Mouse (Mus musculus) kidney, adult 11 months (tissue): Measurements from ENCODE around the gene Cytip.

ENCODE experiments used
- DNase-seq: peaks from one replicate; pipeline ENCODE4 v3.0.0; 2022

Gene Cytip

DNA sequence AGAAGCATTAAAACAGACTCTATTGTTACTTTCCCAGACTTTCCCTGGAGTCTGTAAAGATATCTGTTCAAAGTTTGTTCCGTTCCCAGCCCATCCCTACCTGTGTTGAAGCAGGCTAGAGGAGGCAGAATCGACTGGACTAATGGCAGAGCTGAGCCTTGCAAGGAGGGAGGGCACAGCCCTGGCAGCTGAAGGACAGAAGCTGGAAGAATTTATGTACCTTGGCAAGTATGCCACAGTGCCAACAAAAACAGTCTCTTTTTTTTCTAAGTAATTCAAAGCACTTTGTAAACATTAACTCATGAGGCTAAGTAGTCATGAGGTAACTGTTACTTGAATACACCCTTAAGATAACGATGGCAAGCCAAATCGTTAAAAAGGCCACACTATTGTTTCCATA is at the start of gene Cytip:
TSS of gene Cytip (minus strand) at position 187 of the 400 bp plus-strand sequence.
- peak; percentile 84 for DNase-seq

DNA sequence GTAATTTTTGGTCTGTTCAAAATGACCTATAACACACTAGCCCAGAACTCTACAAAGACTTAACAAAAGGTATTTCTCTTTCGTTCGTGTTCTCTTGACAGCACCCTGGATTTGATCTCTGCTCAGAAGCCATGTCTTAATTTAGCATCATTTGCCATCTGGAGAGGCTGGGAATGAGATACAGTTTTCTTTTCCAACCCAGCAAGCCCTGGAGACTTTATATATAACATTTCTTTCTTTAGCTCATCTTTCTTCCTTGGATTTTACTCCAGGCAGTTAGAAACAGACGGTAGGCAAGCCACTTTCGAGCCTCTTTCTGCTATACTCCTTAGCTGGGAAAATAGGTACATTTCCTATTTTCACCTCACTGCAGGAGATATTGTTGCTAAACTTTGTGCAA is 45.3 kb upstream of the Cytip start:
- no peak for DNase-seq

DNA sequence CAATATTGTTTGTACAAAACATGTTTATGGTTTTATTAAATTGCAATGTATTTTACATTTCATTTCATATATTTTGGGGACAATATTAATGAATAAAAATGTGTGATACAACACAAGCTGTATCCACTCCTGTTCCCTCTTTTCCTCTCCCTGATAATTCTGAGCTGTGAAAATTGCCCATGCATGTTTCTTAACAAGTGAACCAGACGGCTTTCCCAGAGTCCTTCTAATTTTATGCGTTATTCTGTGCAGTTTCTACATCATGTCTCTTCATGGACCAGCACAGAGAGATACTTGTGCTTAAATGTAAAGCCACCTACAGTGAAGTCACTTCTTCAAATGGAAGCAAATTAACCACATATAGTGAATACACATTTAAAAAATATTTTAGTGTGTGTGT is 42.2 kb upstream of the Cytip start:
- DNase-seq: no peak

DNA sequence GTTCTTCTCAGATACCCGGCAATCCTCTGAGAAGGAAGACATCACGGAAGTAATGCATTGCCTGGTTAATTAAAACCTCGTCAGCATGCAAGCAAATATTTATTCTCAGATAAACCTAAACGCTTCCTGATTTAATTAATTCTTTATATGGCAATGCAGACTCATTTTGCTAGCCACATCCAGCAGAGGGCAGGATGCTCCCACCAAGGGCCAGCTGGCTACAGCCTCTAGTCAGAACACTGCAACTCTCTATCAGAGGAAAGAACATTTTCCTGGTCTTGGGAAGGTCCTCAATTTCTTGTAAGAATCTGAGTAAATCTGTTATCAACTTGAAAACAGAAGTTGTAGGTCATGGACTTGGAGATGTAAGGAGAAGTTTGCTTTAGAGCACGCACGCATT is 4.1 kb upstream of the Cytip start:
- DNase-seq: peak; percentile 51

DNA sequence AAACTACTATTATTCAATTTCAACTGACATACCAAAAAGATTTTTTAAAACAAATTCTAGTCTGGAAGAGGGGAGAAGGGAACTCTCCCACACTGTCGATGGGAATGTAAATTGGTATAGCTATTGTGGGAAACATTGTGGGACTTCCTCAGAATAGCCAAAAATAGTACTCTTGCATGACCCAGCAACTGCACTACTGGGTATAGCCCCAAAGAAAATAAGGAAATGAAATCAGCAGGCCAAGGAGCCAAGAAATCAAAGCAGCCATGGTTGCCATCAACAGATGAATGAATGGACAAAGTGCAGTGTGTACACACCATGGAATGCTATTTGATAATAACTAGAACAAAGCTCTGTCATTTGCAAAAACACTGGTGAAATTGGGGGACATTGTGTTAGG is 1.5 kb upstream of the Cytip start:
- DNase-seq: no peak

DNA sequence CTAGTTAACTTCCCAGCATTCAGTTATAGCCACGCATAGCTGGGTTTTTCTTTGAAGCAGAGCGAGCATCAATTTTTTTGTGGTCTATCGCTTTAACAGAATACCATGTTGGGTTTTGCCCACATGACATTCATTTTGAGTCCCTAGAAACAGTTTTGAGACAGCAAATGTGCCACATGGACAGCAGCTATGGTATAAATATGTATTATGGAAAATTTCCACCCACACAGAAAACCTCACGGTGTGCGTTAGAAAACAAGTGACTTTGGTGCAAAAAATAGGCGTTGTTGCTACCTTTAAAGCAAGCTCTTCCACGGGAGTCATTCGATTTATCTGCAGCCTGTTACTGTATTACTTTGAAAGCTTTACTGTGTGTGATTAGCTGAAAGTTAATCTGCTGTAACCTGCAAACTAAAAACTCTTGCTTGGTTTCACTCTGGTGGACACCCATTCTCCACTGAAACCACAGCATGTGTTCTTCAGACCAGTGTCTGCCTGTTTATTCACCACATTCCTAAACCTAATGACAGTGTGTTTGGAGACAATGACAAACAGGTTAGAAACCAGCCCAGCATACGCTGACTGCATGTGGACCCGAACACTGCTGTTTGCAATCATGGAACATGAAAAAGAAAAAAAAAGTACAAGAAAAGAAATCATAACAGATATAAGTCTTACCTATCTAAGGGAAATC is 763 bp downstream of the Cytip start:
- no peak for DNase-seq

DNA sequence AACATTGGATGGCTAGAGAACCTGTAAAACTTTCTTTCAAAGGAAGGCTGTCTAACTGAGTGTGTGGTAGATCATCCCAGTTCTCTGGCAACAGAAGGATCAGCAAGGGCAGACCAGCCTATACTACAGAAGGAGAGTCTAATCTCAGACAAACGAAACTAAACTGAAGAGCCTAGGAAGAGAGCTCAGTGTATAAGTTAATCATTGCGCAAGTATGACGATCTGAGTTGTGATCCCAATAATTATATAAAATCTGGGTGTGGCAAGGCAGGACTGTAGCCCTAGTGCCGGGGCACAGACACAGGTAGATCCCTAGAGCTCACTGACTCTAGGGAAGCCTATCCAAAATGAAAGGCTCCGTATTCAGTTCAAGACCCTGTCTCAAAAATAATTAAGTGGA is 3.2 kb downstream of the Cytip start:
- DNase-seq: no peak

DNA sequence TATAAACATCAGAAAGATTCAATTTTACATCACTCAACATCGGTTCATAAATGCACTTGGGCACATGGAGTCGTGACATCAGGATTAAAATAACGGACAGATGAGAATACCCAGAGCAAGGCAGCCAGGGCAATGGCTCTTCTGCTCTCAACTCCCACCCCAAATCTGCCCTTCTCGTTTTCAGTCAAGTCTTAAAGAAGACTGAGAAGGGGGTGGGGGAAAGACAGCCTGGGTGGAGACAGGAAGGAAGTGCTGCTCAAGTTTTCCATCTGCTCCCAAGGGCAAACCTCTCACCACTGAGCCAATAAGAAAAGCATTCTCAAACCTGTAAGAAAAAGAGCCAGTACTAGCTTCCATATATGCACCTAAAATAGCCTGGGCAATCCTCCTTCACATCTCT is 5.8 kb downstream of the Cytip start:
- no peak for DNase-seq

DNA sequence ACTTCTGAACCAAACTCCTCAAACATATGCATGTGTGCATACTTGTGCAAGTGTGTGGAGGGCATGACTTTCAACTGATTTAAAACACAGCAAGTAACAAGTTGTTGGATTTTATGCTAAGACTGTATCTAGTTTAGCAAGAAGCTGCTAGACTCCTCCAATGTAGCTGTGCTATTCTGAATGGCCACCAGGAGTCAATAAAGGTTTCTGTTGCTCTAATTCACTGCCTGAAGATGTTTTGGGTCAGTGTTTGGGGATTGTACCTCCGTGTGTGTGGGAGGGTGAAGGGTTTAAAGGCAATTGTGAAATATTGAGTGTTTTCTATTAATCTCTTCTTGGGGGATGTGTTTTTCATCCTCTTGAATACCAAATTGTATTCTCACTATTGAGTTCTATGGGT is 6.4 kb downstream of the Cytip start:
- no peak for DNase-seq

DNA sequence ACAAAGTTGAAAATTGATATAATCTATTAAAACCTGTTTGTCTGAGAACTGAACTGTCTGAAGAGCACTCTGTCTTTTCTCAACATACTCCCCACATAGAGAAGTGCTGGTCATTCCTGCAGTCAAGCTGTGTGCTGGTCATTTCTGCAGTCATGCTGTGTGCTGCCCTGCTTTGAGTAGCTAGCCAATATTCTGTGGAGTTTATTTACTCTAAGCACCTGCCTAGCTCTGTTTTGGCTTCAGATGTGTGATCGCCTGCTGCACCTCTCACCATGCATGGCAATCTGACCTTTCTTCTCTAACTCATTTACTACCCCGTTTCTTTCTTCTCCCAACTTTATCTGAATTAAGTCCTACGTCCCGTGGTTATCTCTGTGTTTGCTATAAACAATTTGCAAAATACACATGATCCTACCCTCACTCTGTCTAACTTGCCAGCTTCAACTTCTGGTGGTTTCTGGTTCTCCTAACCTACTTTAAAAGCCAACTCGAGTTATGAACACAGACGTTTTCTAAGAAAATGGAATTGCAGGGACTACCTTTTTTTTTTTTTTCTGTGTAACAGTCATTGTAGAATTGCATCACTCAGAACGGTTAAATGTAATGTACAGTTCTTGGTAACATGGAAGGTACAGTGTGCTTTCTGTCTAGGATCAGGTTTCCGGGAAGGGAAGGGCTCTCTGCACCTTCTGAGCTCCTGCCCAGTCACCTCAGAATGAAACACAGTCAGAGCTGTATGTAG is 7.9 kb downstream of the Cytip start:
- DNase-seq: no peak

DNA sequence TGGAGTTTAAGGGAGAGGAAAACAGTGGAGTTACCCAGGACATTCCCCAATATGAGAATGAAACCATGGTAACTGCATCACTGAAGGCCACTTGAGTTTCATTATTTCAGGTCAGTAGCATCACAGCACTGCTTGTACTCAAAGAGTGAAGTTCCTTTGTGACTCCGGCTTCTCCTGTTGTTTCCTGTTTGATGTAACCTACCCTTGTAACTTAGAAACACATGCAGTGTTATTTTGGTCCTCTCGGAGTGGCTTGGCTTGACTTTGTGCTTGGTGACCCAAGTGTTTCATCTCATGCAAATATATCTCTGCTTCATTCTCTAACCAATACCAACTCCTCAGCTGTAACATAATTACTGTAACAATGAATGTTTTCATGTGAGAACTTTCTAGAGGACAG is 11.1 kb downstream of the Cytip start:
- no peak for DNase-seq

DNA sequence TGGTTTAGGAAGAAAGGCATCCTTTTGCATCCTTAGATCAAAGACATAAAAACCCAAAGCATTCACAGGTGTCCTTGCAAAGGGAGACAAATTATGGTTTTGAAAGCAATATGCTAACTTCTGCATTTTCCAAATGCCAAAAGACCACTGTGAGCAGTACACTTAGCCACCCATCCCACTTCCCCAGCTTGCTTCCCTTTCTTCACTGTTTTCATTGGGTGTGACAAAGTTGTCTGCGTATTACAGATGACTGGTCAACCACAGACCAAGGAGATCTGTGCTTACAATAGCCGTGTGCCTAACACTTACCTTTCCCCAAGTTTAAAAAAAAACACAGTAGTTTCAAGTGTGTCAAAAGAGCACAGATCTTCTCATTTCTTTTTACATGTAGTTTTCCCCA is 11.7 kb downstream of the Cytip start:
- DNase-seq: no peak

DNA sequence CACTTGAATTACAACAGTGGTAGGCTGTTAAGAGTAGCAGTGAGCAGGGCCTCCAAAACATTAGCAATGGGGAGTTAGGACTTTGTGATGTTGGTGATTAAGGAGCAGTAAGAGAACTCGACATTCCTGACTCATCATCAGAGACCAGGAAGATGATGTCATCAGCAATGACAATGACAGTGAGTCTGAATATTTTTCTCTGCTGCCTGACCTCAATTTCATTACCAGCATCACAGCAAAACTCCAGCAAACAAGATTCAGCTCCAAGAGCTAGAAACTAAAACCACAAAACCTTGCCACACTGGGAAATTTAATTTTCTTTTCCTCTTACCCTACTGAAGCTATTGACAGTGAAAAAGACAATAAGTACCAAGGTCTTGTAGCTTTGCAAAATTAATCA is 14.6 kb downstream of the Cytip start:
- no peak for DNase-seq

DNA sequence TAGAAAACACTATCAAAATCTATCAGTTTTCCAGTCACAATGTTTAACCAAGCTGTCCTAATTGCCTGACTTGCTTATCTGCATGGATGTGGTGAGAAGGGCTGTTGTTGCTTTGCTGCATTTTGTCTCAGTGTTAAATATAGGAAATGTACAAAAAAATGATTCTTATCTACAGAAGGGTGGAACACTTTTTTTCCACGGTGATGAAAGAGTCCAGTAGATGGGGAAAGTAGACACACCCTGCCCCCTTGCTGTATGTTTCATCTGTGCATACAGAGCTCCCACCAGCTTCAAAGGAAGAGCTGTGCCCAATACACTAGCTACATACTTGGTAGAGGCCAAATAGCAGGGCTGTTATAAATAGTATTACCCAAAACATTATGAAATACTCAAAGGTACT is 16.3 kb downstream of the Cytip start:
- no peak for DNase-seq

DNA sequence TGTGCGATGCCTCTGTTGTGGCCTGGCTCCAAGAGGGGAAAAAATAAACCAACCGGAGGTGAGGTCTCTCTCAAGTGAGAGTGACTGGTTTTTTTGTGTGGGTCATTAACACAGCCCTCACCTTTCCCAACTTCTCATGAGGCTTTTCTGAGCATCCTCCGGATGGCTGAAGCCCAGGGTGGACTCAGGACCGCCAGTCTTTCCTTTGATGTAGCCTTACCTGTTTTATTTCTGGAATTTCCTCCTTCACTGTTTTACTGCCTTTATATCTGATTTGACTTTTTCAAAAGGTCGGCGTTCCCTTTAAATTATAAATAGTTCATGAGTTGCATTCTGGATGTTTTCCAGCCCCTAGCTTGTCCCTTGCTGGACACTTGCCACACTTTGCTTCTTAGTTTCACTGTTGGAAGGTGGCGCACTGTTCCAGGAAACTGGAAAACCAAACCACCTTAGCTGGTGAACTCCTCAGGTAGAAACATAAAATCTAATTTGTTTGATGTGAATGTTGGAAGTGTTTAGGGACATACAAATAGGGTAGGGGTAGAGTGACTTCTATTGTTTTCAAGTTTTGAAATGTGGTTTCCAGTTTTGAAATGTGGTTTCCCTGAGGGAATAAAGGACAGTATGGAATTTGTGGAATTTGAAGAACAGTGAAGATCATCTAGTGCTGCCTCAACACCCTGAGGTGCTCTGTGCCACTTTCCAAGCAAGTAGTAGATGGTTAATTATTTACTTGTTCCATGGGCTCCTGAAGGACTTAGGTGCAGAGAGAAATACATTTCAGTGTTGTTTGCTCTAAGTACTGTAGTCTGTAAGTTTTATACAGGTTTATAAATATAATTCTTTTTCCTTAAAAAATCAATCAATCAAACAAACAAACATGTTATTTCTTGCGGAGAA is 19.7 kb downstream of the Cytip start:
- DNase-seq: peak; percentile 63

DNA sequence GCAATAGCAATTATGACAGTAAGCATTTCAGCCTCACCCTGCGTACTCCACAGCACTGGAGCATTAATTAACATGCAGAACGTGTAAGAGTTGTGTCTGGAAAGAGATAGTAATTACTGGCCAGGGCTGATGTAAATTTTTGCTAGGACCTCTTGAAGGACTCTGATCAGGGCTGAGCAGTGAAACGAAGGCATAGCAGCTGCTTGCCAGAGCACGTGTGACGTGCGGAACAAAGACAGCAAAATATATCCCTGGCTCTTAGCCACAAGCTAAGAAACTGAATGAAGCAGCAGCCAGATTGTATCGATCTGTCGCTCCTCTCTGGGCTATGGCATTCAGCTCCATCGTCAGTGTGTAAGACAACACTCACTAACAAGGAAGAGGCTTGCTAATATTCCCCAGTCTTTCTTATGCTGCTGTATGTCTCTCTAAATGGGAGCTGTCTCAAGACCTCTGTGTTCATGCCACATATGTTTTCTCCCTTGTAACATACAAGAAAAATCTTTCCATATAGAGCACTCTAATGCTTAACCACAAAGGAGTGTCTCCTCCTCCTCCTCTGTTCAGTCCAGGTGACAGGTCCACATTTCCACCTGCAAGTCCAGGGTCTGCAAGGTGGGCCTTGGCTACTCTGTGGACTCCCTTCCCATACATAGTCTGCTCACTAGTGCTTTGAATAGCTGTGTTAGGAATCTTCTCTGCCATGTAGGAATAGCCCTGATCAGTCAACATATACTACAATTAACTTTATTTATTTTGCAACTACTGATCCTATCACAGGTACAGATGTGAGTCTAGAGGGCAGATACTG is 20.7 kb downstream of the Cytip start:
- no peak for DNase-seq

DNA sequence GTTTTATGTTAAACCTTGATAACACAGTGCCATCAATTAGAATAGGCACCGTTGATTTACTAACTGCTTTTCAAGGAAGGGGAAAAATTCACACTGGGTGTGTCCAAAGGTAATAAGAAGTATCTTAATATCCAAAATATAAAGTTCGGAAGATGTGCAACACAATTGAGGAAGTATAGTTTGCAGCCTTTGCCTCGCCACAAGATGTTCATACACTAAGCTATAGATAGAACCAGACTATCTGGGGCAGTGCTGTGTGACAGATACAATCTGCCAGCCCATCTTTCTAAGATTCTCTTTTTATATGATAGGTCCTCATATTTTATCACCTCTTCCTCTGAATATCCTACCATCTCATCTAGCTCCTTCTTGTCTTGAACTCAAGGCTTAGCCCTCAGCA is 22.4 kb downstream of the Cytip start:
- no peak for DNase-seq

DNA sequence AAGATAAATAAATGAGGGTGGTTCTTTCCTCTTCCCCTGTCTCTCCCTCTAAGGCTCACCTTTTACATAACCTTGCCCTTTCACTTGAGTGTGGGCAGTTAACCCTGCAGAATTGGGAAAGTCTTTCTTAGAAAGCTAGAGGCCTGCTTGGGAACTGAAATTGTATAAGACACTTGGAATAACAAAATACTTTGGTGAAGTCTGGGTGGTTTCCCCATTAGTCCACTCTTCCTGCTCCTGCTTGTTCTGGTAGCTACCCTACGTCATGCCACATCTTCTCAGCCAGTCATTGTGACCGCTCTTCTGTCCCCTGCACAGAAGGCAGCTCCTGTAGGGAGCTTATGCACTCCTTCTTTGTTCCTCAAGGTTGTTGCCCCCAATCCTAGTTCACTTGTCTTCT is 26.2 kb downstream of the Cytip start:
- no peak for DNase-seq

DNA sequence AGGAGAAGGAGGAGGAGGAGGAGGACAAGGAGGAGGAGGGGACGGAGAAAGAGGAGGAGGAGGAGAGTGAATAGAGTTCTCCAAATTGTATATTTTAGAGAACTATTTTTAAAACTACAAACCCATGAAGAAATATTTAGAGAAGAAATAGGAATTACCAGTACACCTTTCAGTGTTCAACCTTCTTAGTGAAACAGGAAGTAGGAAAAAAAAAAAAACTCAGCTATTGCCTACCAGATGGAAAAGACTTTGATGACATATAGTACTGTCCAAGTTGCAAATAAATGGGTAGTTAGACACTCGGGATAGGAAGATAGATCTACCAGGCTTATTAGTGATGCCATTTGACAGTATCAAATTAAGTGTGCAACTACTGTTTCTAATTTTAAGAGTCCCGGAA is 27.7 kb downstream of the Cytip start:
- DNase-seq: no peak

DNA sequence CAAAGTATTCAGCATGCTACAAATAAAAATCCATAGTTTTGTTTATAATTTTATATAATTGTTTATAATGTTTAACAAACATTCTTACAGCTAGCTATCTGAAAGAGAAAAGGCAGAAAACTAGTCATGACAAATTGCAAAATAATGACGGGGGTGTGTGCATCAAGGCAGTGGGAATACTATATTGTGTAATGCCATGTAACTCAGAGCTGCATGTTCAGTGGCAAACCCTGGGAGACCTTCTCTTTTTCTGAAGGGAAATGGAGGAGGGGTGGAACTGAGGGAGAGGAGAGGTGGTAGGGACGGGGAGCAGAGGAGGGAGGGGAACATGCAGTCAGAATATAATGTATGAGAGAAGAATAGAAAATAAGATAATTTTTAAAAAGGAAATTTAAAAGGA is 28.6 kb downstream of the Cytip start:
- DNase-seq: no peak

DNA sequence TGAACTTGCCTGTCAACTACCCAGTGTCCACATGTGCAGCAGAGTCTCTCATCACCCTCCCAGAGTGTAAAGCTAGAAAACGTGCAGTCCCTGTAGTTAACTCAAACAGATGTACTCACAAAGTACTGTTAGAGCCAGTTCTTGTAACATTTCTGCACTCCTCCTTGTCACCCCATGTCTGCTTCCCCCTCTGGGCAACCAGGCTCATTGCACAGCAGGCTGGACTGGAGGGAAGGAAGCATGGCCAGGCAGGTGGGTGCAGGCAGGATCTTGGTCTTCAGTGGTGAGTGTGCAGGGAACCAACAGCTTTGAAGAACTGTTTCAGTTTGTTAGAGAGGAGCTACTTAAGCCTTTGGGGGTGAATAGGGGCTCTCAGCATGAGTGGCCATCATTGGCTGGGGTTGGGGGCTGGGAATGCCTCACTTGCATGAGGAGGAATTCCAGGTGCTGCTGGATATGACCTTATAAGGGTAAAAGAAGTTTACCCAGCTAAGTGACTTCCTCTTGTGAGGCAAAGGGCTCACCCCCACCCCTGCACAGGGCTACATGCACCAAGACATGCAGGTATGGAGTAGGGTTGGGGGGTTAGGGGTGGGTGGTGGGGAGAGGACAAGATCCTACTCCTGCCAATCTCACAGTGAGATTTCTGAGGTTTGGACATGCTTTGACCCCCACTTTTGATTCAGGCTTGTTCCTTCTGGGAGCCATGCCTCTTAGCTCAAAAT is 31.7 kb downstream of the Cytip start:
- no peak for DNase-seq

DNA sequence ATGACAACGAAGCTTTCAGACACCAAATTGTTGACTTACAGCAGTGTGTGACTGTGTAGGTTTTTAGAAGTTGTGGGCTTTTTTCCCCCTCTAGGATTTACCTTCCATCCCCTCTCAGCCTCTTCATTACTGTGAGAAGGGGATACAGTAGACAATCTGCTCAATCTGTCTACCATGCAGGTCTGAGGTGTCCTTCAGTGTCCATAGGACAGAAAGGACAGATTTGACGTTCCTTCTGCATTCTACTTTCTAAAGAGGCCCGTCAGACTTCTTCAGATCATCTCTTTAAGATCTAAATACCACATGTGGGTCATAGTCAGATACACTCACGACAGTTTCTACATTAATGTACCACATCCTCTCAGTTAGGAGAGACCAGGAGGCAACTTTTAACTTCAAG is 33.5 kb downstream of the Cytip start:
- DNase-seq: no peak
